In genomic region chr3:83899556-83899955, GRCm38 (mm10) we compare ENCODE assay signal across 8 mouse cellular contexts. TPM values are rescaled to one million over a fixed set of nuclear protein-coding genes. Genes with fewer than 3 reads are reported as not detected.
A peak's percentile ranks its signal among the peaks of the same experiment; 100 is the strongest.
DNase-seq lines count a peak whose midpoint lies in the region; ATAC-seq lines count a peak whose summit lies in the region.

No protein-coding gene starts in this region.

- H3K27me3 ChIP-seq in limb, embryonic 12.5 days, result no peaks in the 10 kb centered on the region

- H3K9me3 ChIP-seq in limb, embryonic 12.5 days, result no peaks in the 10 kb centered on the region

- no peak overlapping the region for H3K9ac ChIP-seq in limb, embryonic 12.5 days (replicated peaks)

- no peak overlapping the region for H3K27ac ChIP-seq in limb, embryonic 12.5 days

- peaks cover 90% of the 10 kb centered on the region for H3K36me3 ChIP-seq in limb, embryonic 12.5 days

- no peak overlapping the region for H3K4me3 ChIP-seq in limb, embryonic 12.5 days (replicated peaks)

- H3K4me2 ChIP-seq in limb, embryonic 12.5 days, result no peak overlapping the region

- H3K4me1 ChIP-seq in limb, embryonic 12.5 days (replicated peaks), result no peaks in the 10 kb centered on the region

- DNase-seq in 3T3-L1 (ENCODE audit: low read depth, low spot score) (peak; percentile 80), ES-CJ7 (ENCODE audit: low read depth, low spot score) (peak; percentile 74)
- DNase-seq in cerebellum, postnatal 14 days, result peak; percentile 57 to 67
- DNase-seq in gastrocnemius, postnatal 10 days, result peak; percentile 64
- DNase-seq in kidney, adult 18-20 months, result peak; percentile 48
- DNase-seq in neural tube, embryonic 10.5 days (ENCODE audit: extremely low spot score, low spot score), result peak; percentile 36

- 0 out of 2 replicates have a peak, but pooled peaks have one; percentile 3 for ATAC-seq in limb, embryonic 12.5 days (ENCODE audit: insufficient number of reproducible peaks, insufficient read depth, low FRiP score, low TSS enrichment, low read depth)
- no peak; the same call in 1 of the 2 replicates for ATAC-seq in monocyte, adult 5-6 weeks (replicated peaks; ENCODE audit: insufficient number of reproducible peaks, low FRiP score, low TSS enrichment, poor library complexity, severe bottlenecking)

- WGBS in limb, embryonic 12.5 days, result 48% methylated on average over 8 of the region's 8 CpGs

RNA-seq across cellular contexts. Expression of gene Tlr2, which starts 58.0 kb away (rescaled TPM):
- 1 to 10 TPM; 1.3 to 2.0 TPM for total RNA-seq in gastrocnemius, postnatal 10 days (2021)
- 3.7 and 4.3 TPM in 2 replicates for polyA plus RNA-seq in limb, embryonic 12.5 days (2016; fragmentation: Nextera tagmentation; extraction: Ambion mirVana)
- total RNA-seq in monocyte, adult 5-6 weeks (2017), result 53.4 to 73.6 TPM (median 59.8 TPM) in 3 replicates

Comparison
In these comparisons a context has a peak if more than half of its experiments do, and no peak if none do; other contexts are left out.
1. RNA of gene Tlr2, which starts 58.0 kb away (total RNA-seq): 53.4 to 73.6 TPM in monocyte, adult 5-6 weeks; 1.3 to 2.0 TPM in gastrocnemius, postnatal 10 days; every median in the first group is over 10 times any median in the second.
2. Peak in every context shown above with its lines, with median percentiles within 50 percentile points of each other: DNase-seq.